Mouse (Mus musculus): ENCODE results near the gene Exoc5.
"Not testable (repeated sequence)": the region's sequence is repeated elsewhere in the genome, so short reads cannot be mapped to it uniquely, and the experiment has no call there.

Exoc5 gene

GRCm38 (mm10) chr14:49066274-49066823 is at the start of gene Exoc5:
Gene Exoc5, minus strand, starts transcription at chr14:49066653.
- peak; percentile 94 for DNase-seq

GRCm38 (mm10) chr14:49091755-49092154 is 25.3 kb upstream of the Exoc5 start:
- not testable (repeated sequence) for DNase-seq

- DNase-seq: no peak
Measured at GRCm38 (mm10) chr14:49091277-49091676, 24.8 kb upstream of the Exoc5 start.

- no peak for DNase-seq
Measured at GRCm38 (mm10) chr14:49090102-49090501, 23.6 kb upstream of the Exoc5 start.

GRCm38 (mm10) chr14:49089461-49090058 is 23.1 kb upstream of the Exoc5 start:
- DNase-seq: no peak

GRCm38 (mm10) chr14:49088155-49089048 is 21.9 kb upstream of the Exoc5 start:
- no peak for DNase-seq

GRCm38 (mm10) chr14:49086522-49086921 is 20.1 kb upstream of the Exoc5 start:
- DNase-seq: no peak

GRCm38 (mm10) chr14:49078820-49079219 is 12.4 kb upstream of the Exoc5 start:
- DNase-seq: no peak

GRCm38 (mm10) chr14:49074361-49074760 is 7.9 kb upstream of the Exoc5 start:
- DNase-seq: no peak

- no peak for DNase-seq
Measured at GRCm38 (mm10) chr14:49073896-49074295, 7.4 kb upstream of the Exoc5 start.

GRCm38 (mm10) chr14:49072837-49073236 is 6.4 kb upstream of the Exoc5 start:
- no peak for DNase-seq

- DNase-seq: no peak
Measured at GRCm38 (mm10) chr14:49065529-49066273, 752 bp downstream of the Exoc5 start, which contains the start of gene Ap5m1. Gene Ap5m1, plus strand, starts transcription at chr14:49066097.

- DNase-seq: no peak
Measured at GRCm38 (mm10) chr14:49063838-49064237, 2.6 kb downstream of the Exoc5 start.

- no peak for DNase-seq
Measured at GRCm38 (mm10) chr14:49049492-49049891, 17.0 kb downstream of the Exoc5 start.

- no peak for DNase-seq
Measured at GRCm38 (mm10) chr14:49045610-49046009, 20.8 kb downstream of the Exoc5 start.

- no peak for DNase-seq
Measured at GRCm38 (mm10) chr14:49028991-49029390, 37.5 kb downstream of the Exoc5 start.

GRCm38 (mm10) chr14:49027779-49028368 is 38.6 kb downstream of the Exoc5 start:
- DNase-seq: no peak

GRCm38 (mm10) chr14:49027040-49027778 is 39.2 kb downstream of the Exoc5 start:
- DNase-seq: no peak

- DNase-seq: no peak
Measured at GRCm38 (mm10) chr14:49019765-49020164, 46.7 kb downstream of the Exoc5 start.

GRCm38 (mm10) chr14:49008399-49009189 is 57.9 kb downstream of the Exoc5 start:
- DNase-seq: no peak

- no peak for DNase-seq
Measured at GRCm38 (mm10) chr14:49007979-49008378, 58.5 kb downstream of the Exoc5 start.
